Mouse (Mus musculus) lung, embryonic 14.5 days (tissue): ENCODE measurements around the gene Cd7. TPM values are rescaled to one million over a fixed set of nuclear protein-coding genes. Genes with fewer than 3 reads are reported as not detected.
A peak's percentile ranks its signal among the peaks of the same experiment; 100 is the strongest.
"Not testable (repeated sequence)": the region's sequence is repeated elsewhere in the genome, so short reads cannot be mapped to it uniquely, and the experiment has no call there.

Experiments used
- ATAC-seq: fragments of 200-750 bp; cut with Nextera tagmentation; 2 replicates; pipeline ENCODE4 v1.8.0; 2017; ENCODE audit warnings: mild to moderate bottlenecking, moderate TSS enrichment, moderate library complexity; ENCODE audit not compliant: insufficient read depth
- DNase-seq: peaks from one replicate; pipeline ENCODE4 v3.0.0-alpha.2; 2015
- H3K27ac ChIP-seq: fragments of 300-500 bp; sonication (generic); 2 replicates; pipeline ENCODE4 v1.5.1; 2014; ENCODE audit warnings: low read depth, mild to moderate bottlenecking, moderate library complexity
- H3K27me3 ChIP-seq: fragments of 300-500 bp; sonication (generic); 2 replicates; pipeline ENCODE4 v1.6.1; 2014; ENCODE audit warnings: low read length, control low read depth; ENCODE audit not compliant: insufficient read depth
- H3K36me3 ChIP-seq: fragments of 300-500 bp; sonication (generic); 2 replicates; pipeline ENCODE4 v1.6.1; 2014; ENCODE audit warnings: control low read depth; ENCODE audit not compliant: insufficient read depth
- H3K4me1 ChIP-seq: fragments of 300-500 bp; sonication (generic); 2 replicates; pipeline ENCODE4 v1.6.1; 2014; ENCODE audit warnings: antibody characterized with exemption, control low read depth; ENCODE audit not compliant: insufficient read depth
- H3K4me2 ChIP-seq: fragments of 300-500 bp; sonication (generic); 2 replicates; pipeline ENCODE4 v1.6.1; 2014; ENCODE audit warnings: mild to moderate bottlenecking
- H3K4me3 ChIP-seq: fragments of 300-500 bp; sonication (generic); 2 replicates; pipeline ENCODE4 v1.5.1; 2014; ENCODE audit warnings: low read depth, low read length
- H3K9ac ChIP-seq: fragments of 300-500 bp; sonication (generic); 2 replicates; pipeline ENCODE4 v1.6.1; 2014
- H3K9me3 ChIP-seq: fragments of 300-500 bp; sonication (generic); 2 replicates; pipeline ENCODE4 v1.6.1; 2016; ENCODE audit warnings: low read depth, low read length, control low read depth
- CTCF ChIP-seq: IDR thresholded peaks from 2 replicates; pipeline ENCODE4 v1.5.1; 2016; ENCODE audit warnings: antibody characterized with exemption, low read depth
- WGBS: fragments of 180-500 bp; shearing (Covaris S2); extraction: QIAGEN DNeasy Blood & Tissue Kit; methylation state at CpG from one replicate; pipeline ENCODE4 v1.1.7; 2014; 5-methylcytosine and 5-hydroxymethylcytosine counted together
- polyA plus RNA-seq: library from polyadenylated mRNA; unstranded; fragments of >200 nt; fragmentation: Nextera tagmentation; extraction: Ambion mirVana; gene quantifications from 2 replicates; pipeline ENCODE4 v1.2.1, GENCODE M21; 2014

Cd7 gene
- polyA plus RNA-seq, 1 experiment from 2014 or later: not detected

DNA sequence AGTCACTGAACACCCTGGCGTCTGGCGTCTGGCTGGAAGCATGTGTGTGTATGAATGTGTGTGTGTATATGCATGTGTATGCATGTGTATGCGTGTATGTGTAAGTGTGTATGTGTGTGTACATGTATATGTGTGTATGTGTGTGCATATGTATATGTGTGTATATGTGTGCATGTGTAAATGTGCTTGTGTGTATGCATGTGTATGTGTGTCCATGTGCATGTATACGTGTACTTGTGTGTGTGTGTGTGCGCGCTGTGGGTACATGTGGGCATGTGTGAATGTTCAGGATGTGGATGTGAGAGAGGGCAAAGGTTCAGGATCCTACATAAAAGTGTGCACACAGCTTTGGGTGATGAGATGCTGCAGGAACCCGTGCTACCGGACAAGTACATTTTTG is 41.1 kb upstream of the Cd7 start:
- Histone ChIP-seq H3K27me3 (no peaks in the 10 kb centered on the region), H3K4me3 (no peak overlapping the region), H3K9me3 (no peaks in the 10 kb centered on the region), H3K27ac (no peak overlapping the region), H3K4me2 (no peak overlapping the region), H3K9ac (no peak overlapping the region), H3K4me1 (no peaks in the 10 kb centered on the region), H3K36me3 (no peaks in the 10 kb centered on the region)
- no peak for TF ChIP-seq CTCF
- ATAC-seq (no peak), DNase-seq (no peak)
- WGBS: 91% methylated on average over 8 of the region's 8 CpGs

- Histone ChIP-seq H3K4me3 (no peak overlapping the region), H3K27me3 (no peaks in the 10 kb centered on the region), H3K9me3 (no peaks in the 10 kb centered on the region), H3K36me3 (no peaks in the 10 kb centered on the region), H3K4me2 (no peak overlapping the region), H3K27ac (no peak overlapping the region), H3K9ac (no peak overlapping the region), H3K4me1 (no peaks in the 10 kb centered on the region)
- TF ChIP-seq CTCF: no peak
- 67% methylated on average over 5 of the region's 5 CpGs for WGBS
- ATAC-seq (no peak), DNase-seq (no peak)
Observed at GRCm38 (mm10) chr11:121075655-121076054, 36.4 kb upstream of the Cd7 start.

DNA sequence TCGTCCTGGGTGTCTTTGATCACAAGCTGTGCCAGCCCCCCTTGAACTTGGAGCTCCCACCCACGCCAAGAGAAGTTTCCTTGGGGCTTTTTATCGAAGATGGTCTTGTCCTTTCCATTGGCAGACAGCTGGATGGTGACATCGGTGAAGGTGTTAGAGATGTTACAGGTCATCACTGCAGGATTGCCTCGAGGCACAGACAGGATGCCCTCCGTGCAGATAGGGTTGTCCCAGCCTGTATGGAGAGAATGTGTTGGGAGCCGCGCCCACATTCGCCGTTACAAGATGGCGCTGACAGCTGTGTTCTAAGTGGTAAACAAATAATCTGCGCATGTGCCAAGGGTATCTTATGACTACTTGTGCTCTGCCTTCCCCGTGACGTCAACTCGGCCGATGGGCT is 30.4 kb upstream of the Cd7 start:
- H3K9me3 ChIP-seq, H3K36me3 ChIP-seq, H3K4me1 ChIP-seq, H3K27me3 ChIP-seq, H3K4me2 ChIP-seq, ATAC-seq, H3K9ac ChIP-seq, DNase-seq, H3K4me3 ChIP-seq, H3K27ac ChIP-seq: not testable (repeated sequence)
- WGBS: 92% methylated on average over 11 of the region's 16 CpGs

DNA sequence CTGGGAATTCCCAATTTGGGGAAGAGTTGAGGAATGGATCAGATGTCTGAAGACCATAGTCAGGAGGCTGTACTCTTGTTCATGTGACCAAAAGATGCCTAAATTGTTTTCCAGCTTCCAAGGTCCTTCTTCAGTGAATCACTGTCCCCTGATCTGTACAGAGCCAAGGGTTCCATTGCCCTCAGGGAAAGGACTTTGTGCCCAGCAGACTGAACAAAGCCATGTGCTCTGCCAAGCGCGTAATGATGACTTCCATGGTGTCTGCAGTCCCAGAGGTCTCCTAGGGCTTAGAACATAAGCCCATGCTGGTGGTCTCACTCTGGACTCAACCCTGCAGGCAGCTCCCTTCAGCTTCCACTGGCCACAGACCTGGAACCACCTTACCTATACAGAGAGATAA is 28.7 kb upstream of the Cd7 start:
- 97% methylated on average over 2 of the region's 2 CpGs for WGBS
- H3K4me3 ChIP-seq: no peak overlapping the region
- ATAC-seq (no peak), DNase-seq (no peak)
- no peak overlapping the region for H3K4me2 ChIP-seq
- no peak for TF ChIP-seq CTCF
- H3K4me1 ChIP-seq: no peaks in the 10 kb centered on the region
- no peak overlapping the region for H3K27ac ChIP-seq
- no peaks in the 10 kb centered on the region for H3K27me3 ChIP-seq
- no peaks in the 10 kb centered on the region for H3K9me3 ChIP-seq
- no peak overlapping the region for H3K9ac ChIP-seq
- no peaks in the 10 kb centered on the region for H3K36me3 ChIP-seq

- DNase-seq: peak; percentile 34
- peak; percentile 39 for TF ChIP-seq CTCF
Observed at GRCm38 (mm10) chr11:121064197-121064596, 25.0 kb upstream of the Cd7 start.

DNA sequence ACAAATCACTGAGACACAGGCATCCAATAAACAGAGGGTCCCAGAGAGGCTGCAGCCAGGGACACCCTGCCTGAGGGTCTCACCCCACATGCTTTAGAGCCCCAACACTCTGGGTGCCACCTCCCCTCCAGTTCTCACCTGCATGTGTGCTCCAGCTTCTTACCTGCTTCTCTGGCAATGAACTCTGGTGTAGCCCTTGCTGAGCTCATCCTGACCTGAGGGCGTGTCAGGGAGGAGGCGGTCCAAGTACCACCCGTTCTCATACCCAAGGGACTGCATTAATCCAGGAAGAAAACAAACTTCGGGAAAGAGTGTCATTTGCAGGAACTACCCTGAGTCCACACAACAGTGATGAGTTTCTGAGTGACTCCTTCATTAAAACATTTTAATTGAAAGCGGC is 24.2 kb upstream of the Cd7 start, which contains the start of gene Sectm1b:
TSS of gene Sectm1b (minus strand) at position 191 of the 400 bp plus-strand sequence.
- no peaks in the 10 kb centered on the region for H3K27me3 ChIP-seq
- H3K27ac ChIP-seq: no peak within 1 kb of the TSS
- H3K4me1 ChIP-seq: no peaks in the 10 kb centered on the region
- H3K9me3 ChIP-seq: no peaks in the 10 kb centered on the region
- no peak within 1 kb of the TSS for H3K9ac ChIP-seq
- no peak for DNase-seq
- no peaks in the 10 kb centered on the region for H3K36me3 ChIP-seq
- ATAC-seq: no peak
- no peak within 1 kb of the TSS for H3K4me3 ChIP-seq
- no peak within 1 kb of the TSS for H3K4me2 ChIP-seq
- WGBS: 62% methylated on average over 5 of the region's 5 CpGs
- no peak for TF ChIP-seq CTCF

More at GRCm38 (mm10) chr11:121064197-121064596, 25.0 kb upstream of the Cd7 start:
- Histone ChIP-seq H3K4me3 (no peak overlapping the region), H3K27me3 (no peaks in the 10 kb centered on the region), H3K27ac (no peak overlapping the region), H3K9me3 (no peaks in the 10 kb centered on the region), H3K9ac (no peak overlapping the region), H3K4me2 (no peak overlapping the region), H3K36me3 (no peaks in the 10 kb centered on the region), H3K4me1 (no peaks in the 10 kb centered on the region)
- 58% methylated on average over 3 of the region's 3 CpGs for WGBS
- no peak for ATAC-seq

DNA sequence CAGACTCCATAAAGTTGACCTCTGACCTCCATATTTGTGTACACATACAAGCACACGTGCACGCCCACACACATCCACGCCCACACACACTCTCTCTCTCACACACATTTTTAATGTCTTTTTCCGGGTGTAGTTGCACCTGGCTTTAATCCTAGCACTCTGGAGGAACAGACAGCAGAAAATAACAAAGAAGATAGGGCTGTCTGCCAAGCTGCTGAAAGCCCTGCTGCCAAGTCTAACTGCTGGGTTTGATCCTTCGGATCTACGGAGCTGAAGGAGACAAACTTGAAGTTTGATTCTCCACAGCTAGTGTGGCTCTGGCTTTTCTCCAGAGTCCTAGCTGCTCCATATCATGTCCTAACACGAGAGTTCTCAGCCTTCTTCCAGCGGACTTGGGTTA is 22.4 kb upstream of the Cd7 start:
- no peak for ATAC-seq
- H3K4me1 ChIP-seq: no peaks in the 10 kb centered on the region
- WGBS: 43% methylated on average over 8 of the region's 8 CpGs

DNA sequence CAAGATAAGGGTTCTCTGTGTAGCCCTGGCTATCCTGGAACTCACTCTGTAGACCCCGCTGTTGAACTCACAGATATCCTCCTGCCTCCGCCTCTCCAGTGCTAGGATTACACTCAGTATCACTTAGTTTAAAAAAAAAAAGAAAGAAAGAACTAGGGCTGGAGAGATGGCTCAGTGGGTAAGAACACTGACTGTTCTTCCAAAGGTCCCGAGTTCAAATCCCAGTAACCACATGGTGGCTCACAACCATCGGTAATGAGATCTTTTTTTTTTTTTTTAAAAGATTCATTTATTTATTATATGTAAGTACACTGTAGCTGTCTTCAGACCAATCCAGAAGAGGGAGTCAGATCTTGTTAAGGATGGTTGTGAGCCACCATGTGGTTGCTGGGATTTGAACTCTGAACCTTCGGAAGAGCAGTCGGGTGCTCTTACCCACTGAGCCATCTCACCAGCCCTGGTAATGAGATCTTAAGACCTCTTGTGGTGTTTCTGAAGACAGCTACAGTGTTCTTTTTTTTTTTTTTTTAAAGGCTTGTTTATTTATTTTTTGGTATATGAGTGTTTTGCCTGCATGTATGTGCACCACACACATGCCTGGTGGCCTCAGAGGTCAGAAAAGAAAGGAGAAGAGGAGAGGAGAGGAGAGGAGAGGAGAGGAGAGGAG is 21.3 kb upstream of the Cd7 start:
- H3K4me3 ChIP-seq, ATAC-seq, H3K36me3 ChIP-seq, H3K9ac ChIP-seq, DNase-seq, H3K27ac ChIP-seq, H3K9me3 ChIP-seq, H3K27me3 ChIP-seq, H3K4me1 ChIP-seq, H3K4me2 ChIP-seq: not testable (repeated sequence)
- 90% methylated on average over 6 of the region's 6 CpGs for WGBS

More for the DNA sequence above, 22.4 kb upstream of the Cd7 start:
- no peak overlapping the region for H3K4me2 ChIP-seq
- DNase-seq: peak; percentile 76
- H3K27me3 ChIP-seq: no peaks in the 10 kb centered on the region
- no peak for TF ChIP-seq CTCF
- H3K36me3 ChIP-seq: no peaks in the 10 kb centered on the region
- H3K9me3 ChIP-seq: no peaks in the 10 kb centered on the region
- H3K27ac ChIP-seq: 0 out of 2 replicates have a peak overlapping the region, but pooled peaks have one; percentile 16
- H3K4me3 ChIP-seq: no peak overlapping the region
- H3K9ac ChIP-seq: no peak overlapping the region
